Mouse (Mus musculus) heart, postnatal 0 days (tissue): ENCODE results near the gene Manf. TPM values are rescaled to one million over a fixed set of nuclear protein-coding genes. Genes with fewer than 3 reads are reported as not detected.

ENCODE experiments used
- ATAC-seq: fragments of 200-750 bp; cut with Nextera tagmentation; 2 replicates; pipeline ENCODE4 v1.8.0; 2017; ENCODE audit warnings: low read depth, moderate number of reproducible peaks, moderate library complexity; ENCODE audit not compliant: insufficient read depth
- DNase-seq: peaks from one replicate; pipeline ENCODE4 v3.0.0-alpha.2; 2016; ENCODE audit warnings: low spot score
- H3K27ac ChIP-seq: fragments of 300-500 bp; sonication (generic); 2 replicates; pipeline ENCODE4 v1.5.1; 2014; ENCODE audit warnings: low read depth, mild to moderate bottlenecking
- H3K27me3 ChIP-seq: fragments of 300-500 bp; sonication (generic); 2 replicates; pipeline ENCODE4 v1.6.1; 2014; ENCODE audit warnings: low read length, mixed read lengths; ENCODE audit not compliant: control insufficient read depth, insufficient read depth
- H3K36me3 ChIP-seq: fragments of 300-500 bp; sonication (generic); replicated peaks from 2 replicates; pipeline ENCODE4 v1.6.1; 2014; ENCODE audit warnings: low read length, mixed read lengths; ENCODE audit not compliant: control insufficient read depth, insufficient read depth
- H3K4me1 ChIP-seq: fragments of 300-500 bp; sonication (generic); 2 replicates; pipeline ENCODE4 v1.6.1; 2014; ENCODE audit warnings: antibody characterized with exemption; ENCODE audit not compliant: control insufficient read depth, insufficient read depth
- H3K4me2 ChIP-seq: fragments of 300-500 bp; sonication (generic); 2 replicates; pipeline ENCODE4 v1.6.1; 2014; ENCODE audit warnings: low read depth, mild to moderate bottlenecking, low read length, moderate library complexity
- H3K4me3 ChIP-seq: fragments of 300-500 bp; sonication (generic); 2 replicates; pipeline ENCODE4 v1.5.1; 2014; ENCODE audit warnings: low read depth, low read length
- H3K9ac ChIP-seq: fragments of 300-500 bp; sonication (generic); replicated peaks from 2 replicates; pipeline ENCODE4 v1.6.1; 2014; ENCODE audit warnings: low read depth, low read length, mixed read lengths
- H3K9me3 ChIP-seq: fragments of 300-500 bp; sonication (generic); replicated peaks from 2 replicates; pipeline ENCODE4 v1.6.1; 2016; ENCODE audit warnings: low read length; ENCODE audit not compliant: control insufficient read depth
- CTCF ChIP-seq: IDR thresholded peaks from 2 replicates; pipeline ENCODE4 v1.5.1; 2016; ENCODE audit warnings: antibody characterized with exemption, control low read depth, low read depth
- EP300 ChIP-seq: IDR thresholded peaks from 2 replicates; pipeline ENCODE4 v1.6.1; 2016; ENCODE audit warnings: antibody characterized with exemption, low read depth
- WGBS: fragments of 180-500 bp; shearing (Covaris S2); extraction: QIAGEN DNeasy Blood & Tissue Kit; methylation state at CpG from one replicate; pipeline ENCODE4 v1.1.7; 2014; 5-methylcytosine and 5-hydroxymethylcytosine counted together
- polyA plus RNA-seq: library from polyadenylated mRNA; unstranded; fragments of >200 nt; fragmentation: Nextera tagmentation; extraction: Ambion mirVana; gene quantifications from 2 replicates; pipeline ENCODE4 v1.2.1, GENCODE M21; 2015
- total RNA-seq: library from RNA; depleted of rRNA; stranded (reverse); fragments of >200 nt; gene quantifications from 2 replicates; pipeline ENCODE4 v1.2.3, GENCODE M21; 2014; ENCODE audit warnings: low replicate concordance

Manf gene
- total and polyA plus RNA-seq, 2 experiments from 2014 or later: 50.8 to 88.0 TPM

DNA sequence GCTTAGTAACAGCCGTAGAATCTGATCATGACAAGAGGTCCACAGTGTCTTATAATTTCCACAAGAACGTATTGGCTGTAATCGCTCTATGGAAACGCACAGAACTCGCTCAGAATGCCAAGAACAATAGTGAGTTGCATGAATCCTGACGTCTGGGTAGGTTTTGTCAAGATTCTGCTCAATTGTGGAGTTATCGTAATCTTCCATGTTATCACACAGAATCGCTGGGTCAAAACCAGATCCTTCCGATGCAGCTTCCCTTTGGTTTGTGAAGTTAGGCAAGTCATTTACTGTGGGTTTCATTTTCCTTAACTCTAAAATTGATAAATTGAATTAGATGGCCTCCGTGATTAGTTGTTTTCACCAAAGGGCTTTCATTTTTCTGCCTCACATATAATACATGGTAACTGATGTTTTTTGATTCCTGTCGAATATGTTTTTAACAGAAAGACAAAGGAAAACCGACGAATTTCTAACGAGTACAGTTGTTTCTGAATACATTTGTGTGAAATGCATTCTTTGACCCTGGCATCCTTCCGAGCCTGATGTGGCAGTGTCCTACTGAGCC is 70.6 kb downstream of the Manf start:
- ATAC-seq: no peak
- DNase-seq: no peak
- H3K36me3 ChIP-seq: no peaks in the 10 kb centered on the region
- 0 out of 2 replicates have a peak overlapping the region, but pooled peaks have one; percentile 13 for H3K27ac ChIP-seq
- H3K9me3 ChIP-seq: no peaks in the 10 kb centered on the region
- H3K27me3 ChIP-seq: no peaks in the 10 kb centered on the region
- WGBS: 34% methylated on average over 15 of the region's 15 CpGs
- peak overlapping the region; percentile 97 for H3K4me3 ChIP-seq
- no peak for TF ChIP-seq CTCF
- no peak for TF ChIP-seq EP300
- H3K4me1 ChIP-seq: no peaks in the 10 kb centered on the region
- peak overlapping the region; percentile 47; the same call in 1 of the 2 replicates for H3K9ac ChIP-seq
- H3K4me2 ChIP-seq: peak overlapping the region; percentile 69

- no peak for DNase-seq
Observed at GRCm38 (mm10) chr9:106819201-106819600, 72.6 kb downstream of the Manf start.

DNA sequence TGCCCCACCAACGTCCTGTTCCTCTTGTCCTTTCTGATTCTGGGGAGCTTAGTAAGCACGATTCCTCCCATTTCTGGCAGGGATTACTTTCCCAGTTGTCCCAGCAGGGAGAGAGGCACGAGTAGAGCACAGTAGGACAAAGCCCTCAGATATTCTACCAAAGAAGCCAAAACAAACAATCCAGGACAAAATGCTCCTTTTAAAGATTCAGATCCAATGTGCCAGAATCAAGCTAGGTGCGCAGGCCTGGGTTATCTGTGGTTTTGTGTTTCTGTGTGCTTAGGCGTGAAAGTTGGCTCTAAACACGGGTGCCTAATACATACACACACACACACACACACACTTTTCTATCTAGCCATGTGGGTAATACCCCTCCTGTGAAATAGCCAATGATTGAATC is 73.6 kb downstream of the Manf start:
- H3K36me3 ChIP-seq: no peaks in the 10 kb centered on the region
- H3K9ac ChIP-seq: no peak overlapping the region
- no peaks in the 10 kb centered on the region for H3K4me1 ChIP-seq
- DNase-seq (no peak), ATAC-seq (no peak)
- H3K27me3 ChIP-seq: no peaks in the 10 kb centered on the region
- no peak overlapping the region for H3K4me2 ChIP-seq
- H3K27ac ChIP-seq: no peak overlapping the region
- no peaks in the 10 kb centered on the region for H3K9me3 ChIP-seq
- H3K4me3 ChIP-seq: no peak overlapping the region
- TF ChIP-seq CTCF (no peak), EP300 (no peak)
- WGBS: 63% methylated on average over 6 of the region's 6 CpGs

More at GRCm38 (mm10) chr9:106819201-106819600, 72.6 kb downstream of the Manf start:
- Histone ChIP-seq H3K4me2 (no peak overlapping the region), H3K27me3 (no peaks in the 10 kb centered on the region), H3K9ac (no peak overlapping the region), H3K4me1 (no peaks in the 10 kb centered on the region), H3K27ac (no peak overlapping the region), H3K9me3 (no peaks in the 10 kb centered on the region), H3K4me3 (no peak overlapping the region), H3K36me3 (no peaks in the 10 kb centered on the region)
- whole genome bisulfite sequencing: 83% methylated on average over 1 of the region's 1 CpGs
- TF ChIP-seq CTCF: peak; percentile 54
- no peak for TF ChIP-seq EP300
- ATAC-seq: no peak

GRCm38 (mm10) chr9:106806503-106806902 is 85.3 kb downstream of the Manf start:
- 68% methylated on average over 4 of the region's 4 CpGs for WGBS
- DNase-seq (no peak), ATAC-seq (no peak)
- no peak for TF ChIP-seq CTCF
- no peak for TF ChIP-seq EP300
- Histone ChIP-seq H3K36me3 (no peaks in the 10 kb centered on the region), H3K27me3 (no peaks in the 10 kb centered on the region), H3K4me1 (no peaks in the 10 kb centered on the region), H3K4me2 (no peak overlapping the region), H3K9ac (no peak overlapping the region), H3K27ac (no peak overlapping the region), H3K4me3 (no peak overlapping the region), H3K9me3 (peaks cover 9% of the 10 kb centered on the region; the same call in 1 of the 2 replicates)

- no peak for ATAC-seq
Observed at GRCm38 (mm10) chr9:106790831-106791230, 100.9 kb downstream of the Manf start.

GRCm38 (mm10) chr9:106789363-106789762 is 102.4 kb downstream of the Manf start:
- no peaks in the 10 kb centered on the region for H3K36me3 ChIP-seq
- peaks cover 10% of the 10 kb centered on the region; the same call in 1 of the 2 replicates for H3K4me1 ChIP-seq
- H3K27ac ChIP-seq: peak overlapping the region; percentile 94
- H3K9me3 ChIP-seq: no peaks in the 10 kb centered on the region
- peak overlapping the region; percentile 99 for H3K9ac ChIP-seq
- ATAC-seq (no peak), DNase-seq (no peak)
- TF ChIP-seq EP300: no peak
- TF ChIP-seq CTCF: no peak
- 8% methylated on average over 10 of the region's 10 CpGs for WGBS
- H3K27me3 ChIP-seq: no peaks in the 10 kb centered on the region
- H3K4me2 ChIP-seq: peak overlapping the region; percentile 66
- H3K4me3 ChIP-seq: peak overlapping the region; percentile 99

More at GRCm38 (mm10) chr9:106790831-106791230, 100.9 kb downstream of the Manf start:
- H3K4me2 ChIP-seq: no peak overlapping the region
- H3K27me3 ChIP-seq: no peaks in the 10 kb centered on the region
- H3K4me1 ChIP-seq: peaks cover 10% of the 10 kb centered on the region; the same call in 1 of the 2 replicates
- TF ChIP-seq EP300 (no peak), CTCF (no peak)
- no peak overlapping the region for H3K4me3 ChIP-seq
- no peak overlapping the region for H3K9ac ChIP-seq
- 59% methylated on average over 6 of the region's 6 CpGs for WGBS
- no peaks in the 10 kb centered on the region for H3K9me3 ChIP-seq
- H3K36me3 ChIP-seq: no peaks in the 10 kb centered on the region
- no peak for DNase-seq
- H3K27ac ChIP-seq: no peak overlapping the region
